8 mouse cellular contexts compared by ENCODE assay signal in genomic region chr15:98662567-98663545, GRCm38 (mm10). TPM values are rescaled to one million over a fixed set of nuclear protein-coding genes. Genes with fewer than 3 reads are reported as not detected.
DNase-seq lines count a peak whose midpoint lies in the region; ATAC-seq and TF ChIP-seq lines count a peak whose summit lies in the region.

Ddx23 (minus strand) TSS chr15:98662894.

- H3K27me3 ChIP-seq in forebrain, embryonic 15.5 days = no peaks in the 10 kb centered on the region

- TF ChIP-seq CTCF in lung, adult 2 months (IDR thresholded peaks at IDR 0.05; ENCODE audit: insufficient read depth, low read length) = no peak

- TF ChIP-seq POLR2A in lung, adult 2 months (IDR thresholded peaks at IDR 0.05; ENCODE audit: borderline replicate concordance, extremely low read depth, low read depth, low read length) = peak; percentile 86; the same call in 1 of the 2 replicates

- H3K4me3 ChIP-seq in ES-E14 (ENCODE audit: insufficient read depth in 1 of 2, low read depth in 1 of 2, low read length in 2 of 2, poor library complexity in 1 of 2, severe bottlenecking in 1 of 2) = peak within 1 kb of the TSS; percentile 76 to 91
- peak within 1 kb of the TSS; percentile 71 for H3K4me3 ChIP-seq in forebrain, embryonic 15.5 days
- H3K4me3 ChIP-seq in lung, adult 2 months (replicated peaks; ENCODE audit: extremely low read depth, low read depth, low read length) = peak within 1 kb of the TSS; percentile 55

- DNase-seq in ES-E14 (ENCODE audit: low read depth, low spot score) = peak; percentile 91
- peak; percentile 94 for DNase-seq in cerebellum, adult 11-12 months
- peak; percentile 93 for DNase-seq in heart, postnatal 25 days (ENCODE audit: low spot score)
- peak; percentile 96 to 98 for DNase-seq in layer of hippocampus, adult 18-20 months (ENCODE audit: low spot score in 2 of 2)
- DNase-seq in lung, adult 2 months = peak; percentile 93
- DNase-seq in thymus, adult 18-20 months = peak; percentile 92 to 93

- H3K4me2 ChIP-seq in forebrain, embryonic 15.5 days (replicated peaks) = peak within 1 kb of the TSS; percentile 74

- no peaks in the 10 kb centered on the region for H3K9me3 ChIP-seq in ES-E14 (ENCODE audit: control insufficient read depth, insufficient read depth, low read depth, low read length)
- no peaks in the 10 kb centered on the region for H3K9me3 ChIP-seq in forebrain, embryonic 15.5 days

- peak within 1 kb of the TSS; percentile 87 for H3K9ac ChIP-seq in ES-E14 (ENCODE audit: insufficient read depth, low read depth, low read length, poor library complexity, severe bottlenecking)
- peak within 1 kb of the TSS; percentile 93 for H3K9ac ChIP-seq in forebrain, embryonic 15.5 days (replicated peaks)

- in situ Hi-C loops in ES-E14 (cut with MboI; ENCODE audit: low sequenced_read_pairs in 2 of 2, unreplicated experiment in 2 of 2) = no loop called here

- intact Hi-C loops in heart, postnatal 25 days (cut with DNase I) = loop anchor here (10.0 kb wide), 1 partner anchor 462 kb away; the partner anchor contains the start of gene Spats2

- H3K27ac ChIP-seq in ES-E14 (ENCODE audit: insufficient read depth, low read depth, low read length, poor library complexity, severe bottlenecking) = peak within 1 kb of the TSS; percentile 28
- H3K27ac ChIP-seq in forebrain, embryonic 15.5 days (replicated peaks) = peak within 1 kb of the TSS; percentile 88

- H3K4me1 ChIP-seq in ES-E14 (ENCODE audit: control insufficient read depth in 2 of 2, insufficient read depth in 2 of 2, low read length in 2 of 2, poor library complexity in 1 of 2) = no peaks in the 10 kb centered on the region
- H3K4me1 ChIP-seq in forebrain, embryonic 15.5 days = peaks cover 14% of the 10 kb centered on the region
- H3K4me1 ChIP-seq in lung, adult 2 months (ENCODE audit: control insufficient read depth, insufficient read depth, low read length) = no peaks in the 10 kb centered on the region

- ATAC-seq in forebrain, embryonic 15.5 days (replicated peaks) = peak; percentile 97
- ATAC-seq in neutrophil, adult 5-6 weeks (ENCODE audit: extremely low read depth, insufficient number of reproducible peaks, low FRiP score, poor library complexity, severe bottlenecking) = peak; percentile 98

- peaks cover 13% of the 10 kb centered on the region; the same call in 1 of the 2 replicates for H3K36me3 ChIP-seq in ES-E14 (ENCODE audit: control insufficient read depth, insufficient read depth, low read length, poor library complexity, severe bottlenecking)
- H3K36me3 ChIP-seq in forebrain, embryonic 15.5 days = peaks cover 6% of the 10 kb centered on the region

- WGBS in forebrain, embryonic 15.5 days = 4% methylated on average over 48 of the region's 48 CpGs
- WGBS in lung, adult 2 months = 3% methylated on average over 48 of the region's 48 CpGs

TF ChIP-seq in ES-E14, 5 proteins besides CTCF, POLR2A, EP300 and RAD21:
- TF ChIP-seq ZC3H11A (IDR thresholded peaks at IDR 0.05; ENCODE audit: borderline replicate concordance, low read depth, low read length) = no peak
- no peak for TF ChIP-seq MAFK (IDR thresholded peaks at IDR 0.05; ENCODE audit: insufficient read depth, low read depth, low read length)
- TF ChIP-seq CHD2 (IDR thresholded peaks at IDR 0.05; ENCODE audit: low read depth, low read length) = peak; percentile 45; the same call in 1 of the 2 replicates
- no peak for TF ChIP-seq ZNF384 (IDR thresholded peaks at IDR 0.05; ENCODE audit: low read depth, low read length)
- peak; percentile 100 for TF ChIP-seq HCFC1 (IDR thresholded peaks at IDR 0.05; ENCODE audit: borderline replicate concordance, insufficient read depth, low read length)

RNA-seq across cellular contexts. Expression of gene Ddx23, which starts in this region (rescaled TPM):
- total RNA-seq in ES-E14 (2012; rRNA removed) = 147 and 151 TPM in 2 replicates
- polyA plus RNA-seq in forebrain, embryonic 15.5 days (2015; fragmentation: Nextera tagmentation; extraction: Ambion mirVana) = 23.5 and 25.0 TPM in 2 replicates
- 10 to 100 TPM; 43.5 to 52.8 TPM for total RNA-seq in heart, postnatal 25 days (2021)
- total RNA-seq in layer of hippocampus, adult 18-20 months (2021) = 100 to 1,000 TPM in 1 of 2 experiments, 10 to 100 TPM in 1; 89.8 to 108 TPM
- 28.4 and 38.9 TPM in 2 replicates for polyA plus RNA-seq in lung, adult 2 months (2012; rRNA removed)
- total RNA-seq in neutrophil, adult 5-6 weeks (2017) = 109 and 114 TPM in 2 replicates

Comparison
In these comparisons a context has a peak if more than half of its experiments do, and no peak if none do; other contexts are left out.
1. Peak in every context shown above with its lines: DNase-seq, ATAC-seq, H3K4me3 ChIP-seq and H3K27ac ChIP-seq.